Mouse (Mus musculus) urinary bladder, postnatal 4 days (tissue): ENCODE data around the gene Arl10.
A peak's percentile ranks its signal among the peaks of the same experiment; 100 is the strongest.
"Not testable (repeated sequence)": the region's sequence is repeated elsewhere in the genome, so short reads cannot be mapped to it uniquely, and the experiment has no call there.

ENCODE experiments used
- DNase-seq, 2 experiments: peaks; one replicate each; pipeline ENCODE4 v3.0.0; 2021 to 2022; ENCODE audit warnings: low spot score in 2 of 2

Gene Arl10

GRCm38 (mm10) chr13:54582126-54582525 is 7.3 kb downstream of the Arl10 start:
- no peak for DNase-seq

GRCm38 (mm10) chr13:54582860-54583259 is 8.0 kb downstream of the Arl10 start:
- no peak for DNase-seq

- DNase-seq = no peak
Measured at GRCm38 (mm10) chr13:54585831-54586230, 11.0 kb downstream of the Arl10 start.

- DNase-seq = no peak
Measured at GRCm38 (mm10) chr13:54589414-54589995, 14.7 kb downstream of the Arl10 start.

- DNase-seq = peak; percentile 92
Measured at GRCm38 (mm10) chr13:54589996-54590951, 15.5 kb downstream of the Arl10 start, which contains the start of the genes Nop16 and Higd2a. Gene Nop16 (minus strand): TSS chr13:54590090. Gene Higd2a (plus strand): TSS chr13:54590207.

GRCm38 (mm10) chr13:54591776-54592356 is 17.1 kb downstream of the Arl10 start:
- no peak for DNase-seq

GRCm38 (mm10) chr13:54593617-54594016 is 18.8 kb downstream of the Arl10 start:
- DNase-seq = no peak

- DNase-seq = no peak
Measured at GRCm38 (mm10) chr13:54596107-54596690, 21.4 kb downstream of the Arl10 start.

GRCm38 (mm10) chr13:54596870-54597269 is 22.1 kb downstream of the Arl10 start:
- no peak for DNase-seq

GRCm38 (mm10) chr13:54598622-54599143 is 23.9 kb downstream of the Arl10 start:
- DNase-seq = no peak

- no peak for DNase-seq
Measured at GRCm38 (mm10) chr13:54602639-54603111, 27.9 kb downstream of the Arl10 start.

- no peak for DNase-seq
Measured at GRCm38 (mm10) chr13:54603501-54603900, 28.7 kb downstream of the Arl10 start.

GRCm38 (mm10) chr13:54604221-54604620 is 29.4 kb downstream of the Arl10 start:
- no peak for DNase-seq

- no peak for DNase-seq
Measured at GRCm38 (mm10) chr13:54605426-54605825, 30.6 kb downstream of the Arl10 start.

GRCm38 (mm10) chr13:54607204-54607603 is 32.4 kb downstream of the Arl10 start:
- no peak for DNase-seq

GRCm38 (mm10) chr13:54608002-54608401 is 33.2 kb downstream of the Arl10 start:
- DNase-seq = no peak

- DNase-seq = peak in 1 of 2 experiments; percentile 39
Measured at GRCm38 (mm10) chr13:54608666-54609065, 33.9 kb downstream of the Arl10 start.

- DNase-seq = no peak
Measured at GRCm38 (mm10) chr13:54609301-54609700, 34.5 kb downstream of the Arl10 start.

- no peak for DNase-seq
Measured at GRCm38 (mm10) chr13:54610613-54610971, 35.8 kb downstream of the Arl10 start.

GRCm38 (mm10) chr13:54610972-54611754 is 36.3 kb downstream of the Arl10 start, which contains the start of gene Cltb:
Gene Cltb (minus strand): TSS chr13:54611344.
- peak; percentile 82 to 88 for DNase-seq

- not testable (repeated sequence) for DNase-seq
Measured at GRCm38 (mm10) chr13:54613141-54613540, 38.3 kb downstream of the Arl10 start.
